Mouse (Mus musculus) neural tube, embryonic 13.5 days (tissue): ENCODE results near the gene Alkbh3. TPM values are rescaled to one million over a fixed set of nuclear protein-coding genes. Genes with fewer than 3 reads are reported as not detected.

Experiments used
- ATAC-seq: fragments of 200-750 bp; cut with Nextera tagmentation; 2 replicates; pipeline ENCODE4 v1.8.0; 2017; ENCODE audit warnings: low read depth, mild to moderate bottlenecking, moderate TSS enrichment, moderate library complexity
- H3K27ac ChIP-seq: fragments of 300-500 bp; sonication (generic); replicated peaks from 2 replicates; pipeline ENCODE4 v1.5.1; 2015; ENCODE audit warnings: moderate library complexity, mild to moderate bottlenecking, inconsistent platforms
- H3K27me3 ChIP-seq: fragments of 300-500 bp; sonication (generic); 2 replicates; pipeline ENCODE4 v1.6.1; 2015; ENCODE audit warnings: mild to moderate bottlenecking, inconsistent platforms
- H3K36me3 ChIP-seq: fragments of 300-500 bp; sonication (generic); 2 replicates; pipeline ENCODE4 v1.6.1; 2015; ENCODE audit warnings: mild to moderate bottlenecking, inconsistent platforms
- H3K4me1 ChIP-seq: fragments of 300-500 bp; sonication (generic); replicated peaks from 2 replicates; pipeline ENCODE4 v1.6.1; 2015; ENCODE audit warnings: inconsistent platforms
- H3K4me2 ChIP-seq: fragments of 300-500 bp; sonication (generic); 2 replicates; pipeline ENCODE4 v1.6.1; 2015; ENCODE audit warnings: inconsistent platforms, mild to moderate bottlenecking, moderate library complexity
- H3K4me3 ChIP-seq: fragments of 300-500 bp; sonication (generic); 2 replicates; pipeline ENCODE4 v1.5.1; 2015; ENCODE audit warnings: mild to moderate bottlenecking, inconsistent platforms
- H3K9ac ChIP-seq: fragments of 300-500 bp; sonication (generic); 2 replicates; pipeline ENCODE4 v1.6.1; 2015; ENCODE audit warnings: moderate library complexity, mild to moderate bottlenecking, inconsistent platforms
- H3K9me3 ChIP-seq: fragments of 300-500 bp; sonication (generic); 2 replicates; pipeline ENCODE4 v1.6.1; 2016; ENCODE audit warnings: inconsistent platforms
- WGBS: fragments of 180-500 bp; shearing (Covaris S2); methylation state at CpG from one replicate; pipeline ENCODE4 v1.1.7; 2015; 5-methylcytosine and 5-hydroxymethylcytosine counted together
- polyA plus RNA-seq: library from polyadenylated mRNA; unstranded; fragments of >200 nt; fragmentation: Nextera tagmentation; extraction: Ambion mirVana; gene quantifications from 2 replicates; pipeline ENCODE4 v1.2.1, GENCODE M21; 2015

Alkbh3 gene
- polyA plus RNA-seq, 1 experiment from 2014 or later = 43.8 TPM

GRCm38 (mm10) chr2:93959346-93959745, 51.3 kb downstream of the Alkbh3 start:
- ATAC-seq = no peak
- Histone ChIP-seq H3K27ac (no peak overlapping the region), H3K4me1 (peaks cover 42% of the 10 kb centered on the region), H3K9ac (no peak overlapping the region), H3K36me3 (no peaks in the 10 kb centered on the region), H3K27me3 (peaks cover 30% of the 10 kb centered on the region), H3K4me2 (no peak overlapping the region), H3K4me3 (no peak overlapping the region), H3K9me3 (no peaks in the 10 kb centered on the region)
- WGBS = 76% methylated on average over 8 of the region's 8 CpGs

- H3K27me3 ChIP-seq = peaks cover 41% of the 10 kb centered on the region
- H3K4me3 ChIP-seq = no peak overlapping the region
- no peak overlapping the region for H3K9ac ChIP-seq
- no peak for ATAC-seq
- no peak overlapping the region for H3K4me2 ChIP-seq
- 70% methylated on average over 3 of the region's 3 CpGs for WGBS
- no peaks in the 10 kb centered on the region for H3K36me3 ChIP-seq
- peaks cover 44% of the 10 kb centered on the region for H3K4me1 ChIP-seq
- no peaks in the 10 kb centered on the region for H3K9me3 ChIP-seq
- H3K27ac ChIP-seq = peak overlapping the region; percentile 85
Measured at GRCm38 (mm10) chr2:93958216-93958615, 52.4 kb downstream of the Alkbh3 start.

GRCm38 (mm10) chr2:93957785-93958175, 52.8 kb downstream of the Alkbh3 start:
- no peaks in the 10 kb centered on the region for H3K36me3 ChIP-seq
- no peaks in the 10 kb centered on the region for H3K9me3 ChIP-seq
- ATAC-seq = 0 out of 2 replicates have a peak, but pooled peaks have one; percentile 0
- peaks cover 45% of the 10 kb centered on the region for H3K27me3 ChIP-seq
- peak overlapping the region; percentile 85 for H3K27ac ChIP-seq
- H3K4me1 ChIP-seq = peaks cover 44% of the 10 kb centered on the region
- H3K4me2 ChIP-seq = peak overlapping the region; percentile 93
- H3K9ac ChIP-seq = no peak overlapping the region
- H3K4me3 ChIP-seq = peak overlapping the region; percentile 68; the same call in 1 of the 2 replicates
- WGBS = 29% methylated on average over 8 of the region's 8 CpGs

GRCm38 (mm10) chr2:93956908-93957784, 53.5 kb downstream of the Alkbh3 start, which contains the start of gene Gm13889:
Gene Gm13889 (minus strand): TSS chr2:93957201.
- peak within 1 kb of the TSS; percentile 93 for H3K4me2 ChIP-seq
- peak within 1 kb of the TSS; percentile 68 for H3K4me3 ChIP-seq
- no peaks in the 10 kb centered on the region for H3K36me3 ChIP-seq
- WGBS = 1% methylated on average over 58 of the region's 62 CpGs
- peaks cover 44% of the 10 kb centered on the region for H3K4me1 ChIP-seq
- H3K9ac ChIP-seq = peak within 1 kb of the TSS; percentile 89
- ATAC-seq = peak; percentile 70
- peak within 1 kb of the TSS; percentile 85 for H3K27ac ChIP-seq
- no peaks in the 10 kb centered on the region for H3K9me3 ChIP-seq
- H3K27me3 ChIP-seq = peaks cover 51% of the 10 kb centered on the region

GRCm38 (mm10) chr2:93956331-93956801, 54.2 kb downstream of the Alkbh3 start:
- peaks cover 57% of the 10 kb centered on the region for H3K27me3 ChIP-seq
- under 1% methylated on average over 43 of the region's 44 CpGs for WGBS
- peak overlapping the region; percentile 89 for H3K9ac ChIP-seq
- H3K27ac ChIP-seq = peak overlapping the region; percentile 85
- peak overlapping the region; percentile 93 for H3K4me2 ChIP-seq
- no peaks in the 10 kb centered on the region for H3K9me3 ChIP-seq
- peaks cover 44% of the 10 kb centered on the region for H3K4me1 ChIP-seq
- H3K4me3 ChIP-seq = peak overlapping the region; percentile 68
- ATAC-seq = peak; percentile 45
- no peaks in the 10 kb centered on the region for H3K36me3 ChIP-seq

GRCm38 (mm10) chr2:93955886-93956285, 54.7 kb downstream of the Alkbh3 start:
- ATAC-seq = no peak
- under 1% methylated on average over 31 of the region's 31 CpGs for WGBS

GRCm38 (mm10) chr2:93954781-93955578, 55.6 kb downstream of the Alkbh3 start:
- H3K4me2 ChIP-seq = peak overlapping the region; percentile 93
- WGBS = under 1% methylated on average over 31 of the region's 32 CpGs
- peak overlapping the region; percentile 89 for H3K9ac ChIP-seq
- H3K36me3 ChIP-seq = no peaks in the 10 kb centered on the region
- no peaks in the 10 kb centered on the region for H3K9me3 ChIP-seq
- H3K27me3 ChIP-seq = peaks cover 57% of the 10 kb centered on the region
- H3K4me1 ChIP-seq = peaks cover 44% of the 10 kb centered on the region
- H3K4me3 ChIP-seq = peak overlapping the region; percentile 68
- ATAC-seq = no peak
- peak overlapping the region; percentile 85; the same call in 1 of the 2 replicates for H3K27ac ChIP-seq

More at GRCm38 (mm10) chr2:93955886-93956285, 54.7 kb downstream of the Alkbh3 start:
- H3K9ac ChIP-seq = peak overlapping the region; percentile 89
- no peaks in the 10 kb centered on the region for H3K9me3 ChIP-seq
- H3K4me1 ChIP-seq = peaks cover 44% of the 10 kb centered on the region
- no peaks in the 10 kb centered on the region for H3K36me3 ChIP-seq
- peak overlapping the region; percentile 68 for H3K4me3 ChIP-seq
- H3K27ac ChIP-seq = peak overlapping the region; percentile 85
- peaks cover 57% of the 10 kb centered on the region for H3K27me3 ChIP-seq
- H3K4me2 ChIP-seq = peak overlapping the region; percentile 93

- no peaks in the 10 kb centered on the region for H3K9me3 ChIP-seq
- 84% methylated on average over 9 of the region's 9 CpGs for WGBS
- H3K27ac ChIP-seq = no peak overlapping the region
- peak overlapping the region; percentile 93 for H3K4me2 ChIP-seq
- H3K36me3 ChIP-seq = no peaks in the 10 kb centered on the region
- peaks cover 57% of the 10 kb centered on the region for H3K27me3 ChIP-seq
- no peak overlapping the region for H3K4me3 ChIP-seq
- no peak overlapping the region for H3K9ac ChIP-seq
- no peak for ATAC-seq
- peaks cover 44% of the 10 kb centered on the region for H3K4me1 ChIP-seq
Measured at GRCm38 (mm10) chr2:93953726-93954125, 56.9 kb downstream of the Alkbh3 start.

- 0 out of 2 replicates have a peak, but pooled peaks cover 10% of the 10 kb centered on the region for H3K9me3 ChIP-seq
- H3K4me1 ChIP-seq = peaks cover 8% of the 10 kb centered on the region; the same call in 1 of the 2 replicates
- no peaks in the 10 kb centered on the region for H3K36me3 ChIP-seq
- no peak for ATAC-seq
- H3K9ac ChIP-seq = no peak overlapping the region
- WGBS = 49% methylated on average over 5 of the region's 5 CpGs
- no peak overlapping the region for H3K4me2 ChIP-seq
- H3K27me3 ChIP-seq = 0 out of 2 replicates have a peak, but pooled peaks cover 6% of the 10 kb centered on the region
- H3K4me3 ChIP-seq = no peak overlapping the region
- H3K27ac ChIP-seq = peak overlapping the region; percentile 2; the same call in 1 of the 2 replicates
Measured at GRCm38 (mm10) chr2:93946976-93947375, 63.6 kb downstream of the Alkbh3 start.

- H3K27me3 ChIP-seq = no peaks in the 10 kb centered on the region
- no peak for ATAC-seq
- WGBS = 92% methylated on average over 4 of the region's 4 CpGs
- H3K36me3 ChIP-seq = no peaks in the 10 kb centered on the region
- no peak overlapping the region for H3K4me2 ChIP-seq
- no peak overlapping the region for H3K27ac ChIP-seq
- H3K9ac ChIP-seq = no peak overlapping the region
- 0 out of 2 replicates have a peak, but pooled peaks cover 10% of the 10 kb centered on the region for H3K9me3 ChIP-seq
- H3K4me3 ChIP-seq = no peak overlapping the region
- peaks cover 11% of the 10 kb centered on the region; the same call in 1 of the 2 replicates for H3K4me1 ChIP-seq
Measured at GRCm38 (mm10) chr2:93944855-93945254, 65.8 kb downstream of the Alkbh3 start.

- Histone ChIP-seq H3K4me1 (peaks cover 11% of the 10 kb centered on the region; the same call in 1 of the 2 replicates), H3K9me3 (0 out of 2 replicates have a peak, but pooled peaks cover 10% of the 10 kb centered on the region), H3K4me2 (no peak overlapping the region), H3K36me3 (no peaks in the 10 kb centered on the region), H3K4me3 (no peak overlapping the region), H3K27ac (no peak overlapping the region), H3K27me3 (no peaks in the 10 kb centered on the region), H3K9ac (no peak overlapping the region)
- no peak for ATAC-seq
- WGBS = 93% methylated on average over 2 of the region's 2 CpGs
Measured at GRCm38 (mm10) chr2:93944099-93944498, 66.5 kb downstream of the Alkbh3 start.
